Mouse (Mus musculus) heart, adult 2 months (tissue): ENCODE measurements around the gene Apoh.

Source experiments
- EP300 ChIP-seq: fragments of 200-500 bp; IDR thresholded peaks from 2 replicates; pipeline ENCODE4 v1.6.1; 2011; ENCODE audit warnings: low read depth, low read length, control low read depth; ENCODE audit not compliant: insufficient read depth
- POLR2A ChIP-seq: fragments of 200-500 bp; IDR thresholded peaks from 2 replicates; pipeline ENCODE4 v1.6.1; 2011; ENCODE audit warnings: mild to moderate bottlenecking, low read depth, low read length, control low read depth; ENCODE audit not compliant: insufficient read depth

GRCm38 (mm10) chr11:108312516-108312915 lies 30.6 kb upstream of the Apoh start:
- TF ChIP-seq EP300: no peak
- TF ChIP-seq POLR2A: no peak
